Mouse (Mus musculus) heart, adult 8-10 months (tissue): ENCODE measurements at regions not wholly inside any gene's neighbourhood (a gene's known extent, or its start where the extent isn't known, plus 50 kb on each side); places are given as distances from the start of the nearest gene placed in this dataset.
A peak's percentile ranks its signal among the peaks of the same experiment; 100 is the strongest.

Experiments used
- DNase-seq: peaks from one replicate; pipeline ENCODE4 v3.0.0; 2022; ENCODE audit warnings: low spot score

DNA sequence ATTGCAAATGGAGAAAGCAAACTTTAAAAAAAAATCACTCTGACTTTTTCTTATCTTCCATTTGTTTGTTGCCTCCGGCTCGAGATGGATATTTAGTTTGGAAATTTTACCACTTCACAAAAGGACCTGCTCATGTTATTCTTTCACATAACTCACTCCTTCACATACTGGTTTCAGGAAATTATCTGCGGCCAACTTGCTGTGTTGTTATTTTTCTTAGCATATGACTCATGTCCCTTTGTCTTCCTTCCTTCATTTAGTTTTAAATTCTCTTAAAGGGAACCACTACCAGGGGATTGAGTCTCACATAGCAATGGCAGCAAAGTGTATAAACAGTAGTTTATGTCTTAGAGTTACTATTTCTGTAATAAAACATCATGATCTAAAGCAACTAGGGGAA, 217.8 kb downstream of the Ahr start:
- peak; percentile 41 for DNase-seq

GRCm38 (mm10) chr12:35314035-35314434, 220.8 kb downstream of the Ahr start:
- DNase-seq: no peak

DNA sequence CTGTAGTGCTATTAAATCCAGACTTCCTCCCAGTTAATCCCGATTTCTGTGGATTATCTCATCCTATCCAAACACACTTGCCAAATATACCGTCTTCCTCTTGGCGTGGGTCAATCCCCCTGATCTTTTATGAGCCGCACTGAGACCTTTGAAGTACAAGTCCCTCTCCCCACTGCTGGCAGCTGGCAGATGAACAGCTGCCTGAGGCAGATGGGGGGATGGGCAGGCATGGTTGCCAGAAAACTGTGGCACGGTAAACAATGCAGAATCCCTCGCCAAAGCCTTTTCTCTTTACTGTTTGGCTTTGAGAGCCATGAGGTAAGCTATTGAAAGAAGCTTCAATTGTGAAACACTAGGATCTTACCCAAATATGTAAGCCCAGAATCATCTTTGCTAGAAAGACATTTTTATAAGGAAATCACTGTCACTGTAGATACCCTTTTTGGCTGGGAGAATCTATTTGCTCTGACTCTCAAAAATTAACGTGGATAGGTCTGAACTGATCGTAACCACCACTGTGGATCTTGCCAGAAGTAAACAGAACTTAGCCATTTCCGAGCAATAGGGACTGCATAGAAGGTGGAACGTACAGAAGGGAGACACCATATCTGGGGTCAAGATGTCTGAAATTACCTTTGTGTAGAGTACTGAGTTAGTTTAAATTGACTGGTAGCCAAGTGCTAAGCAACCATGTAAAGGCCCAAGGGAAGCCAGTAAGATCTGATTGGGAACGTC, 221.5 kb downstream of the Ahr start:
- peak; percentile 27 for DNase-seq

DNA sequence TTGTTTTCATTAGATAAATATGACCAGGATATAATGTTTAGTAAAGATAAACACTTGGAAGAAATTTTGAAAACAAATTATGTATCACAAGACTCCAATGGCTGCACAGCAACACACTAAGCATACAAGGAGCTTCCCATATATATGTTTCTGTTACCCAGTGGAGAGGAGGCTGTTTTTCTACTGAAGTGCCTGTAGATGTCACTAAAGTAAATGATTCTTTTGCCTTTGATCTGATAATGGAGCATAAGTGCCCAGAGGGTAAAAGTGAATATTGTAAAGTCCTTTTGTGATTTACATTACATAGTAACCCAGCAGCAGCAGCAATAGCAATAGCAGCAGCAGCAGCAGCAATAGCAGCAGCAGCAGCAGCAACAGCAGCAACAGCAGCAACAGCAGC, 226.3 kb downstream of the Ahr start:
- no peak for DNase-seq

DNA sequence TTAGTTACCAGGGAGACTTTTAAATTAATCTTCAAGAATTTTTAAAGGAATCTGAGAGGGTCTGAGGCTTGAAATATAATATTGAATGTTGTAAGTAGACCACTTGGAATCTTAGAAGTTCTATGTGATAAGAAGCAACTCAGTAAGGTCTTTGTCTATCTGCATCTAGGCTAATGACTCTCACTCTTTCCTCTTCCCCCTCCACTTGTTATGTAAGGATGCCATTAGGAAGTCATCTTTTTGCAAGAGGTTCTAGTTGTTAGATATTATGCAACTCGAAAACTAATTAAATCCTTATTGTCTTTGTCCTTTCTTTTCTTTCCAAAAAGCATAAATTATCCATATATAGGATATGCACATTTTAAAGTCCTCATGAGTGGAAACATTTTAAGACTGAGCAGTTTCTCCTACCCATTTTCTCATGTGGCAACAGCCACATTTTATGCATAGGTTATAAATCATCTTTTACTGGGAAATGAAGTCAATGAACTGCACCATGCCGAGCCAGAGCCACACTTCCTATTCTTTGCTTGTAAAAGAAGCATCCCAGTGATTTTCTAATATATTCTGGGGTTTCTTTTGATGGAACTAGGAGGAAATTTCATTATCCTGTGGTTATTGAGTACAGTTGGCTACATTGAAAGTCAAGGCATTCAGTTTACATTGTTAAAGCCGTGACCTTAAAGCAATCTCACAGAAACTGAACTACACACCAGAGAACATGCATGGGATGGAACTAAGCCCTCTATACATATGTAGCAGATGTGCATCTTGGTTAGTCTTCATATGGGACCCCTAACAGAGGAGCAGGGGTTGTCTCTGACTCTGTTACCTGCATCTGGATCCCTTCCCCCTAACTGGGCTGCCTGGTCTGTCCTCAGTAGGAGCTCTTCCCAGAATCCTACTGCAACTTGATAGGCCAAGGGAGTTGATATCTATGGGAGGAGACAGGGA, 230.8 kb downstream of the Ahr start:
- no peak for DNase-seq

DNA sequence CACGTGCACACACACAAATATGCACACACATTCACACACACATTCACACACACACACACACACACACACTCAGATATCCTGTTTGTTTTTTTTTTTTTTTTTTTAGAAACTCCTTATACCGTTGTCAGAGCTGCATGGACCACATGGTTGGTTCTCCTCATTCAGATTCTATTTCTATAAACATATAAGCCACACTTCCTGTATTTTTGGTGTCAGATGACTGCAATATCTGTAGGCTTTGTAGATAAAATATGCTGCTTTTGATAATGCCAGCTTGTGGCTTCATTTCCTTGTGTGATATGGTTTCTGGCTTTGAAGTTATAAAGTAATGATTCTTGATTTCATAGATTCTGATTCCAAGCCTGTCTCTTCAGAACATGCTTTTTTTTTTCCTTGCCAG, 231.7 kb downstream of the Ahr start:
- no peak for DNase-seq

DNA sequence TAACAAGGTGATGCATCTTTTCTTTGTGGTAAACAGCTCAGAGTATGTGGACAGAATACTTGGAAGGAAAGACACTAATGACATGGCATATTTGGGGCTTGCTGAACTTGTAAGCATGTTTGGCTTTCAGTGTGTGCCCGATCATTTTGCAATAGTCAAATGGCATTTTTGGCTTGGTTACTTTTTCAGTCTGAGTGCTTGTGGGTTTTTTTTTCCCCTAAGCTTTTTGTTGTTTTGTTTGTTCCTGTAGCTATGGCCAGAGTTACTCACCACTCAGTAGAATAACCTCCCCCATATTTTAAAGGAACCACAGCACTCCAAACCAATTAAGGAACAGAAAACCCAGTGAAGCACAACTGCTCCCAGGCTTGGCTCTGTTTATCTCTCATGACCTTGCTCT, 240.2 kb downstream of the Ahr start:
- DNase-seq: peak; percentile 41

DNA sequence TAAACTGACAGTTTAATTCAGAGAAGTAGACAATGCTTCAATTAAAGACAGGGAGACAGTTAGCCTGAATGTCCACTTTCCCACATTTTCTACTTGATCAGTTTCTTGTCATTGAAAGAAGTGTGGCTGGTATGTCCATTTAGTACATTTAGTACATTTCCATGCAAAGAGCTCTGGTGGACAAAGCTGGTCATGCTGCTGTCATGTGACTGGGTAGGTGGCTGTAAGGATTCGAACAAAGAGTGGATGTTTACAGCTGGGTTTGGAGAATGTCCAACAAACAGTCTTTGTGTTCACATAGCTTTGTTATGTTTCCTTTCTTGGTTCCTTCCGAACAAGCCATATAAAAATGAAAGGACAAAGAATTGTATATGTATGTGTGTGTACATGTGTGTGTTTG, 241.3 kb downstream of the Ahr start:
- DNase-seq: no peak

DNA sequence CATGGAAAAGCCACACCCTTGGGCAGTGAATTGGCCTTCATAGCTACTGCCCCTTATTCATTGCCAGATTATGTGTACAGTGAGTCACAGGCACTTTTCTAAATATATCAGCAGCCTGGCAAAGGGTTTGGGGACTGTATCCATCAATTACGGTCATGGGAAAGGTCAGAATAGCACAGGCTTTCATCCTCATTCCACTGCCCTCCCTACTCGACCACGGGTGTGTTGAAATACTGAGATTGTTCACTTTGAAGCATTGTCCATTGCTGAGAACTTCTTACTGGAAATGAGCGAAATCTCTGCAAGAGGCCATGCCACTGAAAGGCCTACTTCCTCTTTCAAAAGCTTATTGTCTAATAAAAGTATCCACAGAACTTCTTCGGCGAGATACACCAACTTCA, 242.9 kb downstream of the Ahr start:
- DNase-seq: peak; percentile 45

- DNase-seq: no peak
Measured at GRCm38 (mm10) chr12:35287974-35288373, 241.0 kb downstream of the Snx13 start.

DNA sequence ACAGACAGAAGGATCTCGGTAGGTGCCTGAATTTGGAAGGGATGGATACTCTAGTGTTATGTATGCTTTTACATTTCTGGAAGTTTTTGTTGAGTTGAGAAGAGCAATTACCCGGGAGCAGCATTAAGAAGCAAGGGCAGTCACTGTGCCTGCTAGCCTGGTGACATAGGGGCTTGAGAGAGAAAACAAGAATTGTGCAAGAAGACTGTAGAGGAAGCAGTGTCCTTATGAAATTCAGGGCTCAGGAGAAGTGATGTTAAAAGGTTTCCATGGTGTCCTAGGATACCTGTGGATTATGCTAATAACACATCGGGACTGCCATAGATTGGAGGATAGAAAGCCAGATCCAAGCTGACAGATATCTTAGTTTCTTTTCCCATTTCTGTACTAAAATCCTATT, 240.6 kb downstream of the Snx13 start:
- DNase-seq: no peak

GRCm38 (mm10) chr12:35286974-35287553, 240.1 kb downstream of the Snx13 start:
- DNase-seq: no peak

DNA sequence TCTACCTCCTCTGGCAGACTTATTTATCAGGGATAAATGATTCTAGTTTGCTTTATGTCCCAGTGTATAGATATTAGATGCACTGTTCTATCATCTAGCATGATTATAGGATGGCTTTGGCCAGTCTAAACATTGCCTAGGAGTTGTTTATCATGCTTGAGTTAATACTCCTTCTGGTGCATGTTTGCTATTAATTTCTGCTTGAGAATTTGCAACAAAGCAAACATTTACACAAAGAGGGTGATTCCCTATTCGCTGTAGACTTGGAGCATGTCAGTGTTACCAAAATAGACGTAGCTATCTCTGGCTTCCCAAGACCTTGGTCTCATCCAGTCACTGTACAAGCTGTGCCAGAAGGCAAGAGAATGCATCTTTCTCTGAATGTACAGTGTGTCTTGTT, 237.4 kb downstream of the Snx13 start:
- no peak for DNase-seq

DNA sequence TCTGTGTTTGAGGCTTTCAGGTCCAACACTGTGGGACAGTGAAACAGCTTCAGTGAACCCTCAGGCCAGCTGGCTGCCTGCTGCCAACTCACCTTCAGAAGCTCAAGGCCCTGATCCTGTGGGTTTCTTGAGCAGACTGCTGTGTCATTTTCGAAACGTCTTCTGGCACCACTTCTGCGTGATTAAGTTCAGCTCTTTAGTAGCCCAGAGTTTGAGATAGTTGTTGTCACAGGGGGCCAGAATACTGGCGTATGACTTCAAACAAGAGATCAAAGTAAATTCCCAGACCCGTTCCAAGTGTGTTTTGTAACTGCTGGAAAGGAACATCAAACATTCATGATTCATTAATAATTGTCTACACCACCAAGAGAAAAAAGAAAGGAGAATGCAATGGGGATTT, 236.9 kb downstream of the Snx13 start:
- DNase-seq: no peak

DNA sequence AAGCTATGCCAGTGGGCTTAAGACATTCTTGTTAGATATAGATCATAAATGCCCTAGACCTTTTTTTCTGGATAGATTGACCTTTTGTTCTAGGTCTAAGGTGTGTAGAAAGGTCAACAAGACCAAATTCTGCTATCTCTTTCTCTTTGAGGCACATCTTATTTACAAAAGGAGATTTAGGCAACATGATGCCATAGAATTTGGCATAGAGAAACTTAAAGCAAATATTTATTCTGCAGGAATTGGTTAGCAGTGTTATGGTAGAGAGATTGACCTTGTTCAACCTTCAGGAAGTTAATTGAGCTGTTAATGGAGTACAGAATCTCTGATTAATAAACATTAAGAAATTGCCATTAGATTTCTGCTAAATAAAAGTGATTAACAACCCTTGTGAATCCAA, 236.4 kb downstream of the Snx13 start:
- no peak for DNase-seq

DNA sequence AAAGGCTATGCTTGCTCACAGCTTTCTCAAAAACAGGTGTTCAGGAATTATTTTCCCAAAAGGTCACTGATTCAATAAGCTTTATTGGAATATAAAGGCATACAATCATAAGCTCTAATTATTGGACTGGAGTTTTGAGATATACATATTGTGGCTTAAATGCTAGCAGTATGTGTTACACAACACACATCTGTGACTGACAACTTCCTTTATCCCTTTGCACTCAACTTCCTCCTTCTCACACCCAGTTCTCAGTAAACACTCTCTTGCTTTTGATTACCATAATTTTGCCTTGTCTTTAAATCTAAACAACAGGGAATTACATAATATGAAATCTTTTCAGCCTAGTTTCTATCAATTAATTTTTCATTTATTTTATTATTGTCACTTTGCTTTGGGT, 222.5 kb downstream of the Snx13 start:
- DNase-seq: no peak

GRCm38 (mm10) chr12:35268006-35268405, 221.0 kb downstream of the Snx13 start:
- DNase-seq: no peak

DNA sequence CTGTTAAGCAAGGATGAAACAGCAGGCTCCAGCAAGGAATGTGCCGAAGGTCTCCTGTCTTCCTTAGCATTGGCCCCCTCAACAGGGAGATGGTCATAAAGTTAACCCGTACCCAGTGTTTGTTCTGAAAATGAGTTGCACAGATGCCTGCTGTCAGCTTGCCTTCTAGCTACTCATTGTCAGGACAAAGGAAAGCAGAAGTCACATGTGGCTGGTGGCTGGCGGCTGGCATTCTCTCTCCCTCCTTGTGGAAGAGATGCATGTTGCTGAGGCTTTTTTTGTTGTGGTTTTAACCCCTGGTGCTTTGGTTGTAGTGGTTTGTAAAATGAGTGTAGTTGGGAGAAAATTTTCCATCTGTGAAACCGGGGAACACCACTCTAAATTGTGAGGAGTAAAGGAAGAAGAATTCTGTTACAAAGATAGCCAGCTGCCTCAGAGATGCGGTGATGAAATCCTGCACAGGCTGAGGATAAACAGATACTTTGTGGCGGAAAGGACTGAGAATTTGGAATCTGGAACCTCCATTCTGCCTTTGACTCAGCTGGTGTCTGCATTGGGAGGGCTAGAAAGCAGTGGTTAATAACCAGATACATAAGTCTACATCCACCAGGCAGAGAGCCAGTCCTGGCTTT, 220.2 kb downstream of the Snx13 start:
- no peak for DNase-seq

DNA sequence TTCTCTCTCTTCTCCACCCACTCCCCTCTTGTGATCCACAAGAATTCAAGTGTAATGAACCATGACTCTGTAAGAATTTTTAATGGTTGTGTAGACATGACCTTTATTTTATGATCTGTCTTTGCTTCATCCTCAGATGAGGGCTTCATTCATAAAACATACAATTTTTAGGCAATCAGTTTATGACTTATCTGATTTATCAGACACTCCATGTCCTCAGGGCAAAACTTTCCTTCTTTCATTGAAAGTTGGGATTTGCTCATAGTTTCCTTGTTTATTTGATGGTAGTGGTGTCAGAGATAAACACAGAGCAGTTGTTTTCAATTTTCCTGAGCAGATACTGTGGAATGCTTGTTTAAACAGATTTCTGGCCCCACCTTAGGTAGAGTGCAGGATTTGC, 212.8 kb downstream of the Snx13 start:
- DNase-seq: no peak

- no peak for DNase-seq
Measured at GRCm38 (mm10) chr12:35255723-35256401, 208.9 kb downstream of the Snx13 start.

DNA sequence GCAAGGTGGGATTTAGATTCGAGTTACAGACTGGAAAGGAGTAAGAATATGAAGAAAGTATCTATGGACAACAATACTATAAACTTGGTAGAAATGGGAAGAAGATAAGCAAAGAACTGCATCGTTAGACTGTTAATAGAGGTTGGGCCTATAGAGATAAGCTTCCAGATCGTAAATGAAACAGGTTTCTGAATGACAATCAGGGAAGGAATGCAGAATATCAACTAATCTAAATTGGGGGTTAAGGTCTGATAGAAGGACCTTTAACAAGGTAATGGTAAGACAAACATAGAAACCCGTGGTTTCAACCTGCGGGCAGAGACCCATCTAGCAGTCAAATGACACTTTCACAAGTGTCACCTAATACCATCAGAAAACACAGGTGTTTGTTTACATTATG, 201.5 kb downstream of the Snx13 start:
- DNase-seq: no peak
